Mouse (Mus musculus) midbrain, embryonic 10.5 days (tissue): ENCODE results near the gene Dnajc5g. TPM values are rescaled to one million over a fixed set of nuclear protein-coding genes. Genes with fewer than 3 reads are reported as not detected.

Experiments
- DNase-seq: peaks from one replicate; pipeline ENCODE4 v3.0.0-alpha.2; 2017; ENCODE audit warnings: low spot score
- H3K27ac ChIP-seq: fragments of 300-500 bp; sonication (generic); replicated peaks from 2 replicates; pipeline ENCODE4 v1.5.1; 2016; ENCODE audit warnings: mild to moderate bottlenecking
- H3K27me3 ChIP-seq: fragments of 300-500 bp; sonication (generic); 2 replicates; pipeline ENCODE4 v1.6.1; 2016; ENCODE audit warnings: low read depth, mild to moderate bottlenecking; ENCODE audit not compliant: poor library complexity, severe bottlenecking
- H3K36me3 ChIP-seq: fragments of 300-500 bp; sonication (generic); 2 replicates; pipeline ENCODE4 v1.6.1; 2016; ENCODE audit warnings: mild to moderate bottlenecking, moderate library complexity
- H3K4me1 ChIP-seq: fragments of 300-500 bp; sonication (generic); 2 replicates; pipeline ENCODE4 v1.6.1; 2016
- H3K4me3 ChIP-seq: fragments of 300-500 bp; sonication (generic); 2 replicates; pipeline ENCODE4 v1.5.1; 2016; ENCODE audit warnings: mild to moderate bottlenecking, moderate library complexity
- H3K9me3 ChIP-seq: fragments of 300-500 bp; sonication (generic); replicated peaks from 2 replicates; pipeline ENCODE4 v1.6.1; 2016; ENCODE audit warnings: mild to moderate bottlenecking
- WGBS: fragments of 180-500 bp; shearing (Covaris S2); methylation state at CpG from one replicate; pipeline ENCODE4 v1.1.7; 2016; 5-methylcytosine and 5-hydroxymethylcytosine counted together
- polyA plus RNA-seq: library from polyadenylated mRNA; unstranded; fragments of >200 nt; fragmentation: Nextera tagmentation; extraction: Ambion mirVana; gene quantifications from 2 replicates; pipeline ENCODE4 v1.2.1, GENCODE M21; 2016

Dnajc5g gene
- not detected in 2 replicates for polyA plus RNA-seq

DNA sequence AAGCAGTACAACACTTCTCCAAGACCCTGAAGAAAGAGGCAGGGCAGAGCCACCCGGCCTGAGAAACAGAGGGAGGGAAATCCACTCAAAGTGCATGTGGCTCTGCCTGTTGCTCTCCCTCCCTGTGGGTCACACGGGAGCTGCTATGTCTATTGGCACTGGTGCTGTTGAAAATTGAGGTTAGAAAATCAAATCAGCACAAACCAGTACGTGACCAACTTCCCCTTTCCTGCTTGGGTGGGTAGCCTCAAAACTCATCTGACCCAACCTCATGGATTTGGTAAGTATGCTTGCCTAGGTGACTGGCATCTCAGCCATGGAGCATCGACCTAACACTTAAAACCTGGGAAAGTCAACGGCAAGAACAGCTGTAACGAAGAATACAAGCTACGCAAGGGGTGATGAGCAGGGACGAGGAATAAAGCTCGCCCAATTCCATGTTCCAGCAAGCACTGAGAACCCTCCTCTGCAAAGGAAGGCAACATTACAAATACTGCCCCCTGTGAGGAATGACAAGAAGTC, at the start of gene Dnajc5g:
TSS of gene Dnajc5g (plus strand) at position 472 of the 522 bp plus-strand sequence.
- Histone ChIP-seq H3K27ac (no peak within 1 kb of the TSS), H3K27me3 (no peaks in the 10 kb centered on the region; the same call in 1 of the 2 replicates), H3K4me1 (no peaks in the 10 kb centered on the region), H3K9me3 (no peaks in the 10 kb centered on the region), H3K36me3 (no peaks in the 10 kb centered on the region), H3K4me3 (no peak within 1 kb of the TSS)
- no peak for DNase-seq
- whole genome bisulfite sequencing, result 85% methylated on average over 9 of the region's 9 CpGs

- WGBS, result 93% methylated on average over 3 of the region's 3 CpGs
Measured at GRCm38 (mm10) chr5:31069810-31070209, 36.3 kb upstream of the Dnajc5g start.

GRCm38 (mm10) chr5:31071059-31071458, 35.0 kb upstream of the Dnajc5g start:
- H3K27me3 ChIP-seq, result no peaks in the 10 kb centered on the region
- DNase-seq, result no peak
- no peaks in the 10 kb centered on the region for H3K9me3 ChIP-seq
- H3K4me1 ChIP-seq, result no peaks in the 10 kb centered on the region
- no peak overlapping the region for H3K27ac ChIP-seq
- H3K4me3 ChIP-seq, result no peak overlapping the region
- WGBS, result 96% methylated on average over 2 of the region's 2 CpGs
- H3K36me3 ChIP-seq, result peaks cover 100% of the 10 kb centered on the region

More at GRCm38 (mm10) chr5:31069810-31070209, 36.3 kb upstream of the Dnajc5g start:
- Histone ChIP-seq H3K36me3 (peaks cover 99% of the 10 kb centered on the region), H3K27ac (no peak overlapping the region), H3K27me3 (no peaks in the 10 kb centered on the region), H3K4me3 (no peak overlapping the region), H3K4me1 (no peaks in the 10 kb centered on the region), H3K9me3 (no peaks in the 10 kb centered on the region)
- DNase-seq, result no peak

GRCm38 (mm10) chr5:31071821-31072220, 34.3 kb upstream of the Dnajc5g start:
- 96% methylated on average over 11 of the region's 11 CpGs for WGBS
- Histone ChIP-seq H3K27me3 (no peaks in the 10 kb centered on the region), H3K4me3 (no peak overlapping the region), H3K9me3 (no peaks in the 10 kb centered on the region), H3K36me3 (peaks cover 100% of the 10 kb centered on the region), H3K27ac (no peak overlapping the region), H3K4me1 (no peaks in the 10 kb centered on the region)
- DNase-seq, result no peak

DNA sequence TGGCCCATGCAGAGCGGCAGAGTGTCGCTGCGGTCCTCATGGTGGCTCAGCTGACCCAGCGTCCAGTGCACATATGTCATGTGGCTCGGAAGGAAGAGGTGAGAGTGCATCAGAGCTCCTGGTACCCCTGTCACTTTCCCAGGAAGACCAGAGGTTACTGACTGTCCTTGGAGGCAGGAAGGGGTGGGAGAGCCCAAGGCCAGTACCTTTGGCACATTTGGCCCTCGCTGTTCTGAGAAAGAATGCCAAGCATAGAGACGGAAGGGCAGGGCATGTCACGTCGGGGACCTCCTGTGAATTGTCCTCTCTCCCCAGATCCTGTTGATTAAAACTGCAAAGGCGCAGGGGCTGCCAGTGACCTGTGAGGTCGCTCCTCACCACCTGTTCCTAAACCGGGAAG, 32.9 kb upstream of the Dnajc5g start:
- no peaks in the 10 kb centered on the region for H3K9me3 ChIP-seq
- WGBS, result 94% methylated on average over 12 of the region's 12 CpGs
- H3K4me1 ChIP-seq, result no peaks in the 10 kb centered on the region
- no peak overlapping the region for H3K27ac ChIP-seq
- DNase-seq, result no peak
- H3K27me3 ChIP-seq, result no peaks in the 10 kb centered on the region
- H3K36me3 ChIP-seq, result peaks cover 100% of the 10 kb centered on the region
- H3K4me3 ChIP-seq, result no peak overlapping the region

- no peaks in the 10 kb centered on the region for H3K9me3 ChIP-seq
- no peaks in the 10 kb centered on the region for H3K4me1 ChIP-seq
- WGBS, result 91% methylated on average over 13 of the region's 13 CpGs
- no peak for DNase-seq
- no peak overlapping the region for H3K27ac ChIP-seq
- no peaks in the 10 kb centered on the region for H3K27me3 ChIP-seq
- peaks cover 87% of the 10 kb centered on the region for H3K36me3 ChIP-seq
- no peak overlapping the region for H3K4me3 ChIP-seq
Measured at GRCm38 (mm10) chr5:31076346-31076745, 29.7 kb upstream of the Dnajc5g start.

DNA sequence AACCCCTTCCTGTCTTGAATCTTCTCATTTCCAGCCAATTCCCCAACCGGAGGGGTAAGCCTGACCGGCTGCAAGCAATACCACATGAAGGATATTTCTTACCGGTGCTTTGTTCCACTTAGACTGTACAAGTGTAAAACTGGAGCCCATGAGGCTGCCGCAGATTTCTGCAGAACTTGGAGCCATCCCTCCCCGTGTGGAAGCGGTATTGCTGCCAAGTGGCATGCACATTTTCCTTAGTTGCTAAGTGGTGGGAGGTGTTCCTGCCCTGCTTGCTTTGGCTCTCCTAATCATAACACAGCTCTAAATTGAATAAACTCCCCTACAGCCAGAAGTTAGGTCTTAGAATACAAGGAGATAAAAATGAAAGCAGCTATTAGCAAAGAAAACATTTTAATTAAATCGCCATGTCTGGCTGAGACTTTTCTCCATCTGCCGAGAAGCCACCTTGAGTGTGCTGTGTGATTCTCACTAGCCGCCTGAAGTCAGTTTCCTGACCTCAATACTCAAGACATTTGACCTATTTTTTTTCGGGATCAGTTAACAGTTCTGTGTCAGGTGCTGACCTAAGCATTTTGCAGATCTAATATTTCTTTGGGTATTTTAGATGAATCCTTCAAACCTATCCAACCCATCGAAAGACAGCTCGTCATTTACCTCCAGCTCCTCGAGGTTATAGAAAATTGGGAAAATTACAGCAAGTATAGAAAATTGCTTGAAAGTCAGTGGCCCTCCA, 25.9 kb upstream of the Dnajc5g start:
- Histone ChIP-seq H3K27me3 (peaks cover 5% of the 10 kb centered on the region), H3K27ac (no peak overlapping the region), H3K4me1 (peaks cover 23% of the 10 kb centered on the region), H3K36me3 (peaks cover 48% of the 10 kb centered on the region), H3K4me3 (no peak overlapping the region), H3K9me3 (no peaks in the 10 kb centered on the region)
- DNase-seq, result no peak
- WGBS, result 89% methylated on average over 13 of the region's 13 CpGs

- no peak for DNase-seq
- peaks cover 10% of the 10 kb centered on the region for H3K27me3 ChIP-seq
- H3K4me3 ChIP-seq, result no peak overlapping the region
- 81% methylated on average over 3 of the region's 3 CpGs for WGBS
- H3K4me1 ChIP-seq, result peaks cover 24% of the 10 kb centered on the region
- H3K27ac ChIP-seq, result no peak overlapping the region
- peaks cover 42% of the 10 kb centered on the region for H3K36me3 ChIP-seq
- no peaks in the 10 kb centered on the region for H3K9me3 ChIP-seq
Measured at GRCm38 (mm10) chr5:31080795-31081164, 25.3 kb upstream of the Dnajc5g start.

- H3K9me3 ChIP-seq, result no peaks in the 10 kb centered on the region
- H3K4me1 ChIP-seq, result peaks cover 30% of the 10 kb centered on the region
- 70% methylated on average over 3 of the region's 3 CpGs for WGBS
- H3K27ac ChIP-seq, result no peak overlapping the region
- no peak overlapping the region for H3K4me3 ChIP-seq
- H3K36me3 ChIP-seq, result peaks cover 36% of the 10 kb centered on the region
- DNase-seq, result peak; percentile 60
- peaks cover 16% of the 10 kb centered on the region for H3K27me3 ChIP-seq
Measured at GRCm38 (mm10) chr5:31081386-31081785, 24.7 kb upstream of the Dnajc5g start.

DNA sequence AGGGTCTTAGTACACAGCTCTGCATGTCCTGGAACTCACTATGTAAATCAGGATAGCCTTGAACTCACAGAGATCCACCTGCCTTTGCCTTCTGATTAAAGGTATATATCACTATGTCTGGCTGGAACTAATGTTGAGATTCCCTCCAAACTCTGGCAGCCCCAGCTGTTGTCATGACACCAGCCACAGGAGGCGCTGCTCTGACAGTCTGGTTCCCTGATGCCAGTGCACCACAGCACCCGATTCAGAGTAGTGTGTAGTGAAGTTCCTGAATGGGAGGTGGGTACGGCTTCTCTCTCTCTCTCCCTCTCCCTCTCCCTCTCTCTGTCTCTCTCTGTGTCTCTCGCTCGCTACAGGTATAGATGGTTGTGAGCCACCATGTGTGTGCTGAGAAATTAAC, 23.7 kb upstream of the Dnajc5g start:
- Histone ChIP-seq H3K36me3 (peaks cover 26% of the 10 kb centered on the region), H3K9me3 (no peaks in the 10 kb centered on the region), H3K4me1 (peaks cover 32% of the 10 kb centered on the region), H3K4me3 (no peak overlapping the region), H3K27ac (no peak overlapping the region), H3K27me3 (peaks cover 19% of the 10 kb centered on the region)
- DNase-seq, result peak; percentile 68
- WGBS, result 24% methylated on average over 5 of the region's 5 CpGs

DNA sequence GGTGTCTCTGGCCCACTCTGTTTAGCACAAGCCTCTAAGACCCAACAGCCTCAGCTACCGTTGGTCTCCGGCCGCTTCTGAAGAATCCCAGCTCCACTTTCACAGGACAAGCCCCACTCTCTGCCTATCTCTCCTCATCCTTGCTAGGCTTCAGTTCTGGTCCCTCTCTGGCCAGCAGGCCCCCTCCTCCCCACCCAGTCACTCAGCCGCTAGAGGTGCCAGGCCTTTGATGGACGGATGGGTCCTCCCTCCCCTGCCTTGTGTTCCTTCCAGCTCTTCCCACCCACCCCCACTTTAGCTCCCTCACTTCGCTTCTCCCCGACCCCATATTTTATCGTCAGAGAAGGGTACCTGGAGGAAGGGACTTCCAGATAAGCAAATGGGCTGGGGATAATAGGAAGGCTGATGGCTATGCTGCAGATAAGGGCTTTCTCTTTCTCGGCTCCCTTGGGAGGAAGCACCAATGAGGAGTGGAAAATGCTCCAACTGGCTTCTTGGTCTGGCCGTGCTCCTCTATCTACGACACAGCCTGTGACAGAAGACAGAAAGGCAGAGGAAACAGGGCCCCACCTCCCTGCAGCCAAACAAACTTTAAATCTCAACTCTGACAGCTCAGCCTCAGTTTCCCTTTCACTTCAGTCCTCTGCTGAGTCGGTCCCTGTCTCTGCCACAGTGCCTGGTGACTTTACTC, 23.0 kb upstream of the Dnajc5g start:
- no peak overlapping the region for H3K4me3 ChIP-seq
- peaks cover 19% of the 10 kb centered on the region for H3K36me3 ChIP-seq
- H3K27ac ChIP-seq, result peak overlapping the region; percentile 35
- 45% methylated on average over 12 of the region's 12 CpGs for WGBS
- peaks cover 26% of the 10 kb centered on the region for H3K27me3 ChIP-seq
- H3K9me3 ChIP-seq, result no peaks in the 10 kb centered on the region
- H3K4me1 ChIP-seq, result peaks cover 32% of the 10 kb centered on the region
- DNase-seq, result no peak

- Histone ChIP-seq H3K27me3 (peaks cover 35% of the 10 kb centered on the region), H3K27ac (peak overlapping the region; percentile 35; the same call in 1 of the 2 replicates), H3K4me1 (peaks cover 32% of the 10 kb centered on the region), H3K9me3 (no peaks in the 10 kb centered on the region), H3K4me3 (0 out of 2 replicates have a peak overlapping the region, but pooled peaks have one; percentile 14), H3K36me3 (peaks cover 11% of the 10 kb centered on the region)
- 7% methylated on average over 8 of the region's 8 CpGs for WGBS
- DNase-seq, result peak; percentile 45
Measured at GRCm38 (mm10) chr5:31083949-31084348, 22.1 kb upstream of the Dnajc5g start.

- H3K4me3 ChIP-seq, result no peak overlapping the region
- 36% methylated on average over 7 of the region's 7 CpGs for WGBS
- H3K27me3 ChIP-seq, result peaks cover 62% of the 10 kb centered on the region
- peaks cover 32% of the 10 kb centered on the region for H3K4me1 ChIP-seq
- H3K36me3 ChIP-seq, result no peaks in the 10 kb centered on the region
- H3K27ac ChIP-seq, result peak overlapping the region; percentile 64
- DNase-seq, result no peak
- H3K9me3 ChIP-seq, result no peaks in the 10 kb centered on the region
Measured at GRCm38 (mm10) chr5:31086606-31087005, 19.5 kb upstream of the Dnajc5g start.
